8 mouse cellular contexts compared by ENCODE assay signal in the genomic region with DNA sequence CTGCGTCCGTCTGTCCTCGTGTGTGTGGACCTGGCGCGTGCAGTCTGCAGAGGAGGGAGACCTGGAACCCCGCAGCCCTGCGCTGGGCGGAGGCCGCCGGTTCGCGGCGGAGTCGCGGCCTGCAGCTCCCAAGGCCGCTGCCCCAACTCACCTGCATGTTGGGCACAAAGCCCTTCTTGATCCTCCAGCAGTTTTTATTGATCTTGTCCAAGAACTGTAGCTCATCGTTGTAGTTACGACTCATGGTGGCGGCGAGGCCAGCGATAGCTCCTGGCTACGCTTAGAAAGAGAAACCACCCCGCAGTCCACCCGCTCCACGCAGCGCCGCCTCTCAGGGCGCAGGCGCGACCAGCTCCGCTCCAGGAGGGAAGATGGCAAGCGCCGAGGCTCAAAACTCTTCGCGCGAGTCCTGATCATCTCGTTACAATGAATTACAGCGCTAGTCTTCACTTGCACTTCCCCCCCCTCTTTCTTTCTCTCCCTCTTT. TPM values are rescaled to one million over a fixed set of nuclear protein-coding genes. Genes with fewer than 3 reads are reported as not detected.
A peak's percentile ranks its signal among the peaks of the same experiment; 100 is the strongest.
DNase-seq lines count a peak whose midpoint lies in the region; ATAC-seq and TF ChIP-seq lines count a peak whose summit lies in the region.

A gene (minus strand): TSS at position 360 of the 487 bp plus-strand sequence.

- in situ Hi-C loops in Patski (cut with MboI; ENCODE audit: low pct_unique_long_range_greater_than_20kb), result no loop called here

- WGBS in hindbrain, embryonic 13.5 days, result under 1% methylated on average over 38 of the region's 38 CpGs

- peak; percentile 82 for ATAC-seq in Patski
- ATAC-seq in hindbrain, embryonic 13.5 days (ENCODE audit: low FRiP score), result peak; percentile 95

- peak within 1 kb of the TSS; percentile 91 for H3K4me2 ChIP-seq in hindbrain, embryonic 13.5 days

- POLR2A ChIA-PET in Patski (lab: Charles Lee), result no interaction called here

- H3K36me3 ChIP-seq in hindbrain, embryonic 13.5 days, result peaks cover 24% of the 10 kb centered on the region

- CTCF ChIA-PET in Patski (lab: Charles Lee), result interaction anchor here (1.2 to 3.0 kb wide), 3 partner anchors 11 to 64 kb away, joined by 3 to 10 read pairs (median 5); a partner anchor contains a TSS

- H3K9me3 ChIP-seq in hindbrain, embryonic 13.5 days, result no peaks in the 10 kb centered on the region

- H3K27me3 ChIP-seq in Patski, result peaks cover 4% of the 10 kb centered on the region
- peaks cover 4% of the 10 kb centered on the region for H3K27me3 ChIP-seq in hindbrain, embryonic 13.5 days

- peak within 1 kb of the TSS; percentile 92 for H3K4me3 ChIP-seq in hindbrain, embryonic 13.5 days

- peaks cover 20% of the 10 kb centered on the region for H3K4me1 ChIP-seq in hindbrain, embryonic 13.5 days (replicated peaks)

- peak within 1 kb of the TSS; percentile 91 for H3K9ac ChIP-seq in hindbrain, embryonic 13.5 days

- H3K27ac ChIP-seq in hindbrain, embryonic 13.5 days, result peak within 1 kb of the TSS; percentile 78

- peak; percentile 68 for DNase-seq in Patski (ENCODE audit: low read depth, low spot score)
- DNase-seq in cerebellum, postnatal 14 days, result peak; percentile 99
- peak; percentile 91 to 97 for DNase-seq in frontal cortex, postnatal 14 days (ENCODE audit: low spot score in 2 of 2)
- DNase-seq in layer of hippocampus, postnatal 25 days (ENCODE audit: extremely low spot score in 1 of 2, low spot score in 1 of 2), result peak; percentile 97 to 99
- DNase-seq in lung, postnatal 25 days (ENCODE audit: low spot score), result peak; percentile 97
- peak; percentile 97 for DNase-seq in retina, embryonic 14.5 days (ENCODE audit: low spot score)
- DNase-seq in thymus, postnatal 4 days, result peak; percentile 99

- no peak for TF ChIP-seq CTCF in Patski (IDR thresholded peaks at IDR 0.05)

RNA-seq across cellular contexts. Expression of the gene that starts here (rescaled TPM):
- polyA plus RNA-seq in Patski (2021), result 153 TPM
- polyA plus RNA-seq in hindbrain, embryonic 13.5 days (2015; fragmentation: Nextera tagmentation; extraction: Ambion mirVana), result 182 and 186 TPM in 2 replicates
- total RNA-seq in layer of hippocampus, postnatal 25 days (2021), result 100 to 1,000 TPM; 101 to 110 TPM

Comparison
In these comparisons a context has a peak if more than half of its experiments do, and no peak if none do; other contexts are left out.
1. Peak in every context shown above with its lines: DNase-seq, ATAC-seq, H3K4me3 ChIP-seq and H3K27ac ChIP-seq.